Mouse (Mus musculus) layer of hippocampus, adult 18-20 months (tissue): ENCODE data around the gene A630095N17Rik. TPM values are rescaled to one million over a fixed set of nuclear protein-coding genes. Genes with fewer than 3 reads are reported as not detected.
"Not testable (repeated sequence)": the region's sequence is repeated elsewhere in the genome, so short reads cannot be mapped to it uniquely, and the experiment has no call there.

Experiments
- DNase-seq, 2 experiments: peaks; one replicate each; pipeline ENCODE4 v3.0.0; 2022; ENCODE audit warnings: low spot score in 2 of 2
- total RNA-seq, 2 experiments: library from RNA; stranded (reverse); gene quantifications; 2 replicates each; pipeline ENCODE4 v1.2.3; 2021

Gene A630095N17Rik
- total RNA-seq, 2 experiments from 2014 or later, result not detected

DNA sequence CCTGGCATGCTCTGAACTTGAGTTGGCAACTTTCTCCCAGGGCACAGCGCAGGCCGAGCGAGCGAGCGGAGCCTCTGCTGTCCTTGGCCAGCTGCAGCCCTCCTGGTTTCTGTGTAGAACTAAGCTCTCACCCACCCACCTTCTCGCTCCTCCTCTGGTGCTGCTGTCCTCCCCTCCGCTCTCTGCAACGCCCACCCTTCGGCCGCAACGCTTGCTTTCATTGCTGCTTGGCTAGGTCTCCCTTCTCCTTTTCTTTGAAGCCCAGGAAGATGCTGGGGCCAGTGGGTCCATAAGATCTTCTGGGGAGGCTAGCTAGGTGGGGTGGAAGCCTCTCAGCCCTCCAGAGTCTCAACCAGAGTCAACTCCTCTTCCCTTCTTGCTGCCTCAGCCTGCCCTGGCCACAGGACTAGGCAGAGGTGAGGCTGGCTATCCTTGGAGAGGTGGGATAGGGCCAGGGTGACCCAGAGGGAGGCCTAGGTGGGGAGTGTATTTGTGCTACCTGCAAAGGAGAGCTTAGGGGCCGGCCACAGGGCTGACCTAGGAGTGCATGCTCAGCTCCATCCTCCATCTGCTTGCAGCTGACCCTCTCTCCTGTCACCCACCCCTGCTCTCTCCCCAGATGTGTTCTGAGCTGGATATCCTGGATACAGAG is 12.4 kb upstream of the A630095N17Rik start:
- no peak for DNase-seq

DNA sequence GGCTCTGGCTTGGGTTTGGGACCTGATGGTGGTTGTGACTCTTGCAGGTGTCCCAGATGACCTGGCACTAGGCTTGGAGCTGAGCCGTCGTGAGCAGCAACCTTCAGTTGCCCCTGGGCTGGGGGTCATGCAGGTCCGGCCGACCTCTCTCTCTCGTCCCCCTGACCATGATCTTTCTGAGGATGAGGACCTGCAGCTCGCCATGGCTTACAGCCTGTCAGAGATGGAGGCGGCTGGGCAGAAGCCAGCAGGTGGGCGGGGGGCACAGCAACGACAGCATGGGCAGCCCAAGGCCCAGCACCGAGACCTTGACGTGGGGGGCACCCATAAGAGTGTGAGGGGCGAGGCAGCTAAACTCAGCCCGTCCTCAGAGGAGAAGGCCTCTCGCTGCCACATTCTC is 11.5 kb upstream of the A630095N17Rik start:
- no peak for DNase-seq

- peak in 1 of 2 experiments; percentile 71 for DNase-seq
Observed at GRCm38 (mm10) chr1:75239591-75239990, 7.7 kb upstream of the A630095N17Rik start.

DNA sequence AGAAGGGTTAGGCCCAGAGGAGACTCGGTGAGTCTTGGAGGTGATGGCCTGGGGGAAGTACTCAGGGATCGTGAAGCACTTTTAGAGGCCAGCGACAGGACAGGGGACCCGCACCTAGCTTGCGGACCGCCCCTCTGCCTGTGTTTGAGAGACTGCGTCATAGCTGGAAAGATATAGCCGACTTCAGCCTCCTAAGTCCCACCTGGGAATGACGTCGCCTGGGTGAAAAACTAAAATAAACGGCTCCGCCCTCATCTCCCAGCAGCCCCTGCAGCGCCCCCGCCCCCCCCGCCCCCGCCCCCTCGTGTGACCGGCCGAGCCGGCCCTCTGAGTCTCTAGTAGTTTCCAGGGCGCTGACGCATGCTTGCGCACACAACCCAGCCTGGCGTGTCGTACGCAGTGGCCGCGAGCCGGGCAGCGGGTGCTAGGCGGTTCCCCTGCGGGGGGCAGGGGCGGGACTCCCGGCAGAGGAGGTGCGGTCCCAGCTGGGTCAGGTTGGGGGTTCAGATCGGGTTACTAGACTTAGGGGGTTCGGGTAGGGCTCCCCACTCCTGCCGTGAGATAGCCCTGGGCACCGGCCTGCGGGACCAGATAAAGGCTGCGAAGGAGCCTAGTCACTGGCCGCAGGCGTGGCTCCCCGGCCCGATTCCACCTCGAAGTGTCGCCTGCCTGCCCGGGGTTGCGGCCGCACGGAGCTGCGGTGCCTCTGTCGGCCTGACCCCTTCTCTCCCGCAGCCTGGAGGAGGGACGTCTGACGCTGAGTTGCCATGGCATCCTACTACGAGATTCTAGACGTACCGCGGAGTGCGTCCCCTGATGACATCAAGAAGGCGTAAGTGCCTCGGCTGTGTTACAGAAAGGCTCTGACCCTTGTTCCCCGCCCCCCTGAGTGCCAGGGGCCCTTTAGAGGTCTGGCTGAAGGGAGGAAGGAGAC is 4.5 kb upstream of the A630095N17Rik start, which contains the start of gene Dnajb2:
Gene Dnajb2 (plus strand): TSS at position 290 of the 934 bp plus-strand sequence.
- peak; percentile 74 to 86 for DNase-seq

- DNase-seq, result peak in 1 of 2 experiments; percentile 86
Observed at GRCm38 (mm10) chr1:75234606-75235005, 2.7 kb upstream of the A630095N17Rik start.

DNA sequence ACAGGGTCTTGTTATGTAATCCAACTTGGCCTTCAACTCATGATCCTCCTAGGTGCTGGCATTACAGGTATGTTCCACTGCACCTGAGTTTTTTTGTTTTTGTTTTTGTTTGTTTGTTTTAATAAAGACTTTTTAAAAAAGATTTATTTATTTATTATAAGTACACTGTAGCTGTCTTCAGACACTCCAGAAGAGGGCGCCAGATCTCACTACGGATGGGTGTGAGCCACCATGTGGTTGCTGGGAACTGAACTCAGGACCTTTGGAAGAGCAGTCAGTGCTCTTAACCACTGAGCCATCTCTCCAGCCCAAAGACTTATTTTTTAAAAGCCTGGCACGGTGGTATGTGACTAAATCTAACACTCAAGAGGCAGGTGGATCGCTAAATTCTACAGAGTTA is 587 bp upstream of the A630095N17Rik start:
- not testable (repeated sequence) for DNase-seq

DNA sequence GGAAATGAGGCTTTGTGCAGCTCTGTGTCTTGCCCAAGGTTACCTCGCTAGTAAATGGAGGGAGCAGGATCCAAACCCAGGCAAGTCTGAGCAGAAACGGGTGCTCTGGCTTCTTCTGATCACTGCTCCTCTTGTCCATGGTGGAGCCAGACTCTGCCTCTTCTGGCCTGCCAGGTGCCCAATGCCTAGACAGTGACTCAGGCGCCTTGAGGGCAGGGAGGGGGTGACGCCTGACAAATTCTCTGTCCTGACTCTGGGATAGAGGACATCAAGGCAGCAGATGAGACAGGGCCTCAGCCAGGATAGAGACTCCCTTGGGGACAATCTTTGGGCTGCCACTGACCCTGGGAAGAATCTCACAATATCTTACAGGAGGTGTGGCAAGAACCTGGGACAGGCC is 678 bp downstream of the A630095N17Rik start:
- DNase-seq, result no peak

DNA sequence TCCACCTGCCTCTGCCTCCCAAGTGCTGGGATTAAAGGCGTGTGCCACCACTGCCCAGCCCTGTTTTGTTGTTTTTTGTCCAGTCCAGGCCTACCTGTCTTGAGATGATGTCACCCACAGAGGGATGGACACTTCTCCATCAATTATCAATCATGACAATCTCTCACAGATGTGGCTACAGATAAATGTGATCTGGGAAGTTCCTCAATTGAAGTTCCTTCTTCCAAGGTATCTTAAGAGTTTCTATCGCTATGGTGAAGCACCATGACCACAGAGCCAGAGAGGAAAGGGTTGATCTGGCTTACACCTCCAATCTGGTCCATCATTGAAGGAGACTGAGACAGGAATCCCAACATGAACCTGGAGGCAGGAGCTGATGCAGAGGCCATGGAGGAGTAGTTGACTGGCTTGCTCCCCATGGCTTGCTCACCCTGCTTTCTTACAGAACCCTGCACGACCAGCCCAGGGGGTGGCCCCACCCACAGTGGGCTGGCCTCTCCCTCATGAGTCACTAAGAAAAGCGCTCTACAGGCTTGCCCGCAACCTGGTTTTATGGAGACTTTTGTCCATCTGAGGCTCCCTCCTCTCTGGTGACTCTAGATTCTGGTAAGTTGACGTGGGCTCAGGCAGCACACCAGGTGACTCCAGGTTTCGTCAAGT is 1.4 kb downstream of the A630095N17Rik start:
- no peak for DNase-seq

- no peak for DNase-seq
Observed at GRCm38 (mm10) chr1:75229158-75229557, 2.7 kb downstream of the A630095N17Rik start.

- DNase-seq, result no peak
Observed at GRCm38 (mm10) chr1:75227653-75228052, 4.2 kb downstream of the A630095N17Rik start.

DNA sequence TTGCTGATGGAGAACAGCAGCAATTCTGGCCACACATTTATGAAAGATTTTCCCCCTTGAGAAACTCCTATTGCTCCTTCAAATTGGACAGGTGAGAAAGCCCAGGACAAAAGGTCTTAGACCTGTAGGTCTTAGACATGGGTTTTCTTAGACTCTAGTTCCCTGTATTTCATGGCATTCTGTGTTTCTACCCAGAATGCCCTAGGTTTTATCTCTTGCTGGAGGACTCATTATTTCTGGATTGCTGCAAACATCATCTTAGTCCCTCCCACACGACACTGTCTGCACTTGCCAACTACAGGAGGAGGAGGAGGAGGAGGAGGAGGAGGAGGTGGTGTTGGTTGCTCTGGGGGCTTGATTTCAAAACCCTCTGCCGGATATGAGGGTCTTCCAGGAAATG is 5.8 kb downstream of the A630095N17Rik start:
- no peak for DNase-seq

GRCm38 (mm10) chr1:75225473-75225872 is 6.4 kb downstream of the A630095N17Rik start:
- DNase-seq, result no peak

GRCm38 (mm10) chr1:75223532-75223931 is 8.4 kb downstream of the A630095N17Rik start:
- DNase-seq, result no peak

DNA sequence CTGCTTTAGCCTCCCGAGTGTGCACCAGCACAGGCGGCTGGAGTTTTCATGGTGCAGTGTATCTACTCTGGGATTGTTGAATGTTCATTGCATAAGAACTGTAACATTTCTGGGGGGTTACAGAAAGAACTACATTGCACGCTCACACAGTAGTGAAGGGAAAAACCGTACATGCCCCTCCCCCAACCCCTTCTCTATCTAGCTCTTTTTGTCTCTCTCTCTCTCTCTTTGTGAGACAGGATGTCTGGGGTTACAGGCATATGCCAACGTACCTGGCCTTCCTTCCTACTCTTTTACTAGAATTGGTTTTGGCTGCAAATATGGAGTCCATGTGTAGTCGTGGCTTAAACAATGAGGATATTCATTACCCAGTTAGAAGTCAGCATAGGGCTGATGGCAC is 9.0 kb downstream of the A630095N17Rik start:
- DNase-seq, result no peak

DNA sequence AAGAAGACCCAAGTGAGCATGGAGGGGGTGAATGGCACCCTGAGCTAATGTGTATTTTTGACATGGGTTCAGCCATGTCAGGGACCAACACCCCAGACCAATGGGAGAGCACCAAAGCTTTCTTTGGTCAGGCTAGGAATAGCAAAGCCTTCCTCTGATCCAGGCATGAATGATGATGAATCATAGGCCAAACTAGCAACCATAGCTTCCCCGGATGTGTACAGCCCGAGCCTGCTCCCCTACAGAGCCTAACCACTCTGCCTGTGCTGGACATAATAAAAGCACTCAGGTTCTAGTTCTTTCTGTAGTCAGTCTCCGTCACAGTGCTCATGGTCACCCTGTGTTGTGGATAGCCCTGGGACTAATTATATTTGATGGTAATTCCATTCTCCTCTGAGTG is 10.4 kb downstream of the A630095N17Rik start:
- no peak for DNase-seq

GRCm38 (mm10) chr1:75219531-75219930 is 12.4 kb downstream of the A630095N17Rik start, which contains the start of gene Tuba4a:
Tuba4a (minus strand) TSS chr1:75219865.
- DNase-seq, result peak in 1 of 2 experiments; percentile 16

DNA sequence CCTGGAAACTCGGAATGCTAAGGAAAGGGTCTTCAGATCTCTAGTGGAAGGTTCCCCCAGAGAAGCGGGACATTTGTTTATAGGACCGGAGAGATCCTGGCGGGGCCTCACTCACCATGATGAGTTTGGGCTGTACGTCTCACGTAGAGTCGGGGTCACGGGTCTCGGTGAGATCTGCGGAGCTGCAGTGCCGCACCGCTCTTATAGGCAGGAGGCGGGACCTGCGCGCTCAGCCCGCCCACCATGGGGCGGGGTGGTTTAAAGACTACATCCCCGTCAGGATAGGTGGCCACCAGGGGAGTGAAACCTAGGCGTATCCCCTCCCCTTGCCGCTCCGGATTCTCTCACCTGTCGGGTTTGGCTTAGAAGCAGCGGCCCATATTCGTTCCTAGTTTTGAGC is 12.8 kb downstream of the A630095N17Rik start:
- peak; percentile 87 to 95 for DNase-seq

DNA sequence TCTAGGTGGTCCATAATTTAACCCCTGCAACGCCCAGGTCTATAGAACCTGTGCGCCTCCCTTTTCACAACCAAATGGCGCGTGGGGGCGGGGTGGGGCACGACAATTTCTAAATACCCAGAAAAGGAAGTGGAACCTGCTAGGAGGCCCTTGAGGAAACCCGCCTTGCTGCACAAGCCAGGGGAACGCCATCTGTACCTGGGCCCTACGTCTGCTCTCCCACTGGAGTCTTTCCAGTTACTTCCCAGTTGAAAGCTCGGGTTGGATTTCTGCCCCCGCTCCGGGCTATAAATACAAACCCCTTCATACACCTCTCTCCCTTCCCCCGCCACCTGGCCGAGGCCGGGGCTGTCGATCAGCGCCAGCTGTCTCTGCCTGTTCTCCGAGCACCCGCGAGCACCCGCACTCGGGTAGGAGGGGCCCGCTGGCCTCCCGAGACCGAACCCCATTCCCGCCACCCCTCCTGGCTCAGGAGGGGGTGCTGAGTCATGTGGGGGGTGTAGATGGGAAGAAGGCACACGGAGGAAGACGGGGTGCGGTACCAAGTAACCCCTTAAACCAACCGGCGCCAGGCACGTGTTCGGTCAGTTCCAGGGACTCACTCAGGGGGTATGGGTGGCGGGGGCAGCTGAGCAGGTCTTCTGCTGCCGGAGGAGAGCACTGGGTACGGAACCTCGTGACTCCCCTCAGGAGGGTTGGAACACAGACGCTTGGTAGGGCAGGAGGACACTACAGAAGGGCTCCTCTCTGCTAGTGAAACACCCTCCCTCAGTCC is 13.5 kb downstream of the A630095N17Rik start:
- DNase-seq, result peak; percentile 62 to 67

GRCm38 (mm10) chr1:75217893-75218226 is 14.0 kb downstream of the A630095N17Rik start:
- DNase-seq, result peak; percentile 30 to 58

- DNase-seq, result no peak
Observed at GRCm38 (mm10) chr1:75216797-75217585, 14.9 kb downstream of the A630095N17Rik start.
